Mouse (Mus musculus) MEL (cell line): ENCODE measurements at regions not wholly inside any gene's neighbourhood (a gene's known extent, or its start where the extent isn't known, plus 50 kb on each side); places are given as distances from the start of the nearest gene placed in this dataset.

Experiments used
- CTCF ChIP-seq, 3 experiments: IDR thresholded peaks in 2 of 3; conservative IDR thresholded peaks in 1 of 3; 2 replicates each; pipeline ENCODE4 v1.5.1; 2011 to 2012; ENCODE audit warnings: low read length in 3 of 3, low read depth in 2 of 3, mild to moderate bottlenecking in 2 of 3, improper control_type of control experiment in 1 of 3, inconsistent platforms in 1 of 3, mixed read lengths in 1 of 3, moderate library complexity in 1 of 3; ENCODE audit not compliant: control insufficient read depth in 1 of 3, insufficient read depth in 1 of 3, poor library complexity in 1 of 3, severe bottlenecking in 1 of 3
- ETS1 ChIP-seq: IDR thresholded peaks from 2 replicates; pipeline ENCODE4 v1.6.1; 2012; ENCODE audit warnings: low read depth, mild to moderate bottlenecking, inconsistent platforms, low read length, improper control_type of control experiment, moderate library complexity
- MXI1 ChIP-seq: IDR thresholded peaks from 2 replicates; pipeline ENCODE4 v1.6.1; 2011; ENCODE audit warnings: mild to moderate bottlenecking, low read depth, low read length, improper control_type of control experiment
- USF1 ChIP-seq: IDR thresholded peaks from 2 replicates; pipeline ENCODE4 v1.6.1; 2014; ENCODE audit warnings: low read depth, mild to moderate bottlenecking, inconsistent platforms, low read length, improper control_type of control experiment, moderate library complexity

DNA sequence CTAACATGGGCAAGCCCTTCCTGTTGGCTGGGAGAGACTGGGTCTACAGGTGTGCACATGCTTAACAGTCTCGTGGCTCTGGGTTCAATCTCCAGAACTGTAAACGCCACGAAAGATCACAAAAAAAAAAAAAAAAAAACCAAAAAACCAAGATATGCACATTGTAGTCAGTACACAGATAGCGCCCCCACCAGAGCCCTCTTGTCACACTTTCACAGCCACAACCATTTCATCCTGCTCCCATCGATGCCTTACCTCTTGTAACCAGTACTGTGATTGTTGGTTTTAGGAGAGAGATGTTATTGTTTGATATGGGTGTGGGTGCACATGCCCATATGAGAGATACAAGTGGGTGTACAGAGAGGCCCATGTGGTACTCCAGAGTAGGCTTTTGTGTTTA is 154.5 kb downstream of the Tmem17 start:
- no peak for TF ChIP-seq CTCF (IDR thresholded peaks at IDR 0.05 in 2 of 3, conservative IDR thresholded peaks at IDR 0.05 in 1 of 3; ENCODE audit: control insufficient read depth in 1 of 3, insufficient read depth in 1 of 3, low read depth in 2 of 3, low read length in 3 of 3, poor library complexity in 1 of 3, severe bottlenecking in 1 of 3)
- no peak for TF ChIP-seq ETS1
- TF ChIP-seq USF1 = no peak
- TF ChIP-seq MXI1 = no peak
